Mouse (Mus musculus) neural tube, postnatal 0 days (tissue): ENCODE results near the gene Mrm1. TPM values are rescaled to one million over a fixed set of nuclear protein-coding genes. Genes with fewer than 3 reads are reported as not detected.

Experiments used
- polyA plus RNA-seq: library from polyadenylated mRNA; unstranded; fragments of >200 nt; fragmentation: Nextera tagmentation; extraction: Ambion mirVana; gene quantifications from 2 replicates; pipeline ENCODE4 v1.2.1, GENCODE M21; 2015

Mrm1 gene
- polyA plus RNA-seq: 20.9 and 23.6 TPM in 2 replicates

GRCm38 (mm10) chr11:84818961-84819692, at the start of gene Mrm1:
Gene Mrm1, minus strand, starts transcription at chr11:84819515.

GRCm38 (mm10) chr11:84828516-84829399, 9.4 kb upstream of the Mrm1 start, which contains the start of gene Dhrs11:
Gene Dhrs11, minus strand, starts transcription at chr11:84828994.

Other genes starting within 250 kb of the Mrm1 start
- gene Dhrs11, start 9.5 kb upstream of the Mrm1 start, polyA plus RNA-seq: 19.4 and 20.6 TPM in 2 replicates
- gene Ggnbp2, start 51.3 kb upstream of the Mrm1 start, polyA plus RNA-seq: 67.8 and 73.0 TPM in 2 replicates
- gene Myo19, start 60.6 kb upstream of the Mrm1 start, polyA plus RNA-seq: 4.5 and 5.4 TPM in 2 replicates
- 1.9 and 2.3 TPM in 2 replicates for gene Pigw, start 60.8 kb upstream of the Mrm1 start, polyA plus RNA-seq
- gene Znhit3, start 96.9 kb upstream of the Mrm1 start, polyA plus RNA-seq: 90.8 and 93.5 TPM in 2 replicates
- gene Car4, start 138.3 kb upstream of the Mrm1 start, polyA plus RNA-seq: 12.7 and 14.5 TPM in 2 replicates